Mouse (Mus musculus): Measurements from ENCODE around the gene Asb15.
A peak's percentile ranks its signal among the peaks of the same experiment; 100 is the strongest.

Gene Asb15

DNA sequence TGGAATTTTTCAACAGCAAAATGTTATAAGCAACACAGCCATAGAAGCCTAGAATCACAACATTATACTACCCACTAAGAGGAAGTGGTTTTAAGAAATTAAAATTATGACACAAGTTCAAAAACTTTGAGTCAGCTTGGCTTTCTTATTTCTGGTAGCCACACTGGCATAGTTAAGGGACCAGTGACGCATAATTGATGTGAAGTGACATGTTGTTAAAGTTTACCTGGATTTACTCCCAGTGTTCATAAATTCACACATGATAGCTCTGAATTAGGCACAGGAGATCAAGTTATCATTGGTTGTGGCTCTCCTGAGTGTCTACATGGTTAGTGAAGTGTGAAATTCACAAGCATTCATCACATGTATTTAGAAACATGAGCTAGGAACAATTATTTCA is 36.9 kb downstream of the Asb15 start:
- no peak for DNase-seq (ENCODE audit: low spot score in 2 of 2)

DNA sequence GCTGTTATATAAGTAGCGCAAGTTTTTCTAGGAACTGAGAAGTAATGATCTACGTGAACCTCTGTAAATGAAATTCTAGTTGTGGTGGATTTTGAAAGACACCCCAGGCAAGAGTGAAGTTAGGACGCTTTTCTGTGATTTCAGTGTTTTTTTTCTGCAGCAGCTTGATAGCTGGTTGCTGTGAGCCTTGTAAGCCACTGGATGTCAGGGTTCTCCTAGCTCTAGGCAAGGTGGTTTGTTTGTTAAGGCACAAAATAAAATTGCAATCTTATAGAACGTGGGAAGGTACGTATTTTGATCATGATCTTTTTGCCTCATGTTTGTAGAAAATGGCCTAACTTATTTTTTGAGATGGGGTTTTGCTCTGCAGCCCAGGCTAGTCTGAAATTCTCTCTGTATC is 41.0 kb downstream of the Asb15 start:
- DNase-seq (ENCODE audit: low spot score in 2 of 2): no peak

DNA sequence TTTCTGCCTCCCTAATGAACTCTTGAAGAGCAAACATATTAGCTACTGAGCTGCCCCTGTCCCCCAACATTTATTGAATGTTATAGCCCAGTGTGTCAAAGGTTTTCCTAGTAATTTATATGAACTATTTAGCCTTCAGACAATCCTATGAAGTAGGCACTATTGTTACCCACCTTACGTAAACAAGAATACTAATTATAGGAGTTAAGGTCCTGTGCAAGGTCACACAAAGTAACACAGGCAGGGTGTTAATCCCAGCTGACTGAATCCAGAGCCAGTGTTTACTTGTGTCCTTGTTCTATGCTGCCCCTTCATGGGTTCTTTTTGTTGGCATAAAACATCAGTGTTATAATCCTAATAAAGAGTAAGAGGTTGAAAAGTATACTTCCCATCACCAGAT is 41.8 kb downstream of the Asb15 start:
- no peak for DNase-seq (ENCODE audit: low spot score in 2 of 2)

DNA sequence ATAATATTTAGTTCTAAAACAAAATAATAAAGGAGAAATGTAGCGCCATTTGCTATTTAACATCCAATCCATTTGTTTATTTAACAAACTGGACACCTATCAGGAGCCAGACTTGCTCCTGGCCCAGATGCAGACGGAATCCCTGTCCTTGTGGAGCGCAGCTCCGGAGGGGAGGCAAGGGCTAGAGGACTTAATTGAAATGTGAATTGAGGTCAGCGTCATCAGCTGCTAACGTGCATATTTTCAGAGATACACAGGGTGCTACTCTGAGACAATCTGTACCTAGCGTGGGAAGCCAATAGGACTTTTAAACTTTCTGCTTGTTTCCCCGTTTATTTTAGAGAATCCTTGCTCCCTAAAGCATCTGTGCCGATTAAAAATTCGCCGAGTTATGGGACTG is 42.3 kb downstream of the Asb15 start:
- DNase-seq (ENCODE audit: low spot score in 2 of 2): peak in 1 of 2 experiments; percentile 50

DNA sequence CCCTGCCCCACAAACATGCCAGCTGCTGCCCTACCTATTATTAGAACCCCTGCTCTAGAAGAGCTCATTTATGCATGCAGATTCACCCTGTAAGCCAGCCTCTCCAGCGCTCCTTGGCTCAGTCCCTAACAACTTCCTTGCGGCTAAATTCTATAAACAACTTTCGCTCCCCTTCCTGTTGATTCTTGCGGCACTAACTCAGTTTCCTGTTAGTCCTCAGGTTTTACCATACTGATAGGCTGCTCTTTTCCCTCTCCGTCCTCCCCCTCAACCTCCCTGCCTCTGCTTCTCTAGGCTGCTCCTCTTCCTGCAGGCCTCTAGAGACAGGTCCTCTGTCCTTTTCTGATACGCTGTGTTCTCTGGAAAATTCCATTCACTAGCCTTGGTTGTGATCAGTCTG is 43.2 kb downstream of the Asb15 start:
- peak; percentile 61 to 74 for DNase-seq (ENCODE audit: low spot score in 2 of 2)

DNA sequence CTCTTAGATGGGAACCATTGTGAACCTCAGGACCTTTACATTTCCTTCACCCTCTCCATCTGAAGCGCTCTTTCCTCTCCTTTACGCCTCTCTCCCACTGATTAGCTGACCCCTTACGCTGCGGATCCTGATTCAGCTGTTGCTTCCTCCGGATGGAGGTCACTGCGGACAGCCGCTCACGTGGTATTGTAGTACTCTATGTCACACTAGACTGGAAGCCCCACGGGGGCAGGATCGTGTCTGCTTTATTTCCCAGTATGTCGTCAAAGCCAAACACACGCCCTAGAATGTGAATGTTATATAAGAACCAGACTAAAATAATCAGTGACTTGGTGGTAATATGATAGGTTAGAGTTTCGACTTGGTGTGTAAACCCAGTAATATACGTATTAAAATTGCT is 44.5 kb downstream of the Asb15 start:
- DNase-seq (ENCODE audit: low spot score in 2 of 2): peak in 1 of 2 experiments; percentile 34

DNA sequence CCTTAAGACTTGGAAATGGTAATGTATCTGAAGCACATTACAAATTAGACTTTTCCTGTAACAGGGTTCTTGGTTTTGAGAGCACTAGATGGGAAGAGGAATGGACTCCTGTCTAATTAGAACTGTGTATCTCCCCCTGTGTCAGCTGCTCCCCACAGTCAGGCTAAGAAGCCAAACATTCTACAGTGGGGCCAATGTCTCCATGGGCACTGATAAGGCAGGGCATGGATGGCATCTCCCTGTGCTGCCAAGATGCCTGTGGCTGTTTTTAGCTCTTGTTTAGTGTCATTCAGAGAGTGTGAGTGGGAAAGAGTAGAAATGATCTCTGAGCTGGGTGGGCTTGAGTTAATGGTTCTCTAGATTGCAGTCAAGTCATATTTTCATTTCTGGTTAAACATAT is 45.4 kb downstream of the Asb15 start:
- DNase-seq (ENCODE audit: low spot score in 2 of 2): peak; percentile 73 to 74

DNA sequence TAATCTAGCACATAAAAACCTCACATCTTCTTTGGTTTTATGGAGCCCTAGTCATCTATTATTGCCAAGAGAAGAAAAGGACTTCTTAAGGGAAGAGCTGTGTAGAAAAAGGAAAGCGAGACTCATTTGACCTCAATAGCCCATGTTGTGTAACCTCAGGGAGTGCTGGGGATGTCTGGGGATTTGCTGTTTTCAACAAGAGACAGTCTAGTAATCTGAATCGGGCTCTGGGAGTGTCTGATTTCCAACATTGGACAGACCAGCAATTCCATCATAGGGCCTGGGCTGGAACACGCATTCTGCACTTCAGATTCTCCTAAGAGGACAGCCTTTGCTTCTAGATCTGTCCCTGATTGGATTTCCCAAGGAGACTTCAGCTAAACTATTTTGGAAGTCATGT is 55.5 kb downstream of the Asb15 start:
- peak; percentile 78 to 82 for DNase-seq (ENCODE audit: low spot score in 2 of 2)

DNA sequence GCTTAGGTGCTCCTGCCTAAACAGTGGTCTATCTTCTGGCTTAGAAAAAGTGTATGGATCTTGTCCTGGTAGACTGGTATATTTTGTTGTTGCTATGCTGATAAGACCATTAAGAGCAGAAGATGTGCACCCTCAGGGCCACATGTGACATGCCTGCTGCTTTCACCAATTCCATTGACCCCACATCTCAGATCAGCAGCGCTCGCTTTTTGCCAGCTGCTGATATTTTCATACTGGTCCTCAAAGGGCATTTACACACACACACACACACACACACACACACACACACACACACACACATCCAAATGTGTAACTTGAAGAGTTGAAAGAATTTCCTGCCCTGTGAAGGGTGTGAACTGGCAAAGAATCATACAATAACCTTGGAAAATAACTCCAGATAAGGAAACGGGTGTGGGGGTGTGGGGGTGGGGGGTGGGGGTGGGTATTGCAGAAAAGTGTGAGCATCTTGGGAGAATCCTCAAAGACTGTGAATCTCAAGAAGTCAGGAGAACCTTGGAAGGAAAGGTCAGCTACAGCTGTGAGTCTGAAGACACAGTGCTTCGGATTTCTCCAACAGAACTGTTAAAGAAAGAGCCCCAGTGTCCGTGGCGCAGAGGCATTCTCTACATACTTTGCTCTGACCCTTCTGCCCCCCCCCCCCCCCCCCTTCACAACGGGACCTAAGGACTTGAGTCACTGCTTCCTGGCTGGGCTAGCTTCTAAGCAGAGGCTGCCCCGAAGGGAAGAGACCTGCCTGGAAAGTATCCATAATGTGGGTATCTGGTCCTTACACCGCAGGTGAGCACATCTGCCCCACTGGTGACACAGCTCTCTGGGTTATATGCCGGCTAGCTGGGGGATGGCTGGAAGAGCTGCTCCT is 57.7 kb downstream of the Asb15 start:
- DNase-seq (ENCODE audit: low spot score in 2 of 2): no peak

DNA sequence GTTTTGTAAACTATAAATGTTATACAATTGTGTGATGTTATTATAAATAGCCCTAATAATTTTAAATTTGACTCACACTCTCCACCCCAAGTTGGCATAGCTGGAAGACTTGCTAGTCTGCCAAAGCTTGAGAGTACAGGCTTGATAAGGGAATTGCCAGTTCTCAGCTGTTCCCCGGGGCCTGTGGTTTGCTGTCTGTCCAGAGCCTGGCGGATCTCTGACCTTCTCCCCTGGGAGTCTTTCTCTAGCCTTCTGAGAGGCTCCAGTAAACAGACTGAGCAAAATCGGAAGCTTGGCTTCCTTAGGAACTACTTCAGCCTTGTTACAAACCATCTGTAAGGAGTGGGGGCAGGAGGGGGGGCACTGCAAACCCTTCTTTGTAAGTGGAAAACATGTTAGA is 58.9 kb downstream of the Asb15 start:
- DNase-seq (ENCODE audit: low spot score in 2 of 2): peak; percentile 92 to 93

DNA sequence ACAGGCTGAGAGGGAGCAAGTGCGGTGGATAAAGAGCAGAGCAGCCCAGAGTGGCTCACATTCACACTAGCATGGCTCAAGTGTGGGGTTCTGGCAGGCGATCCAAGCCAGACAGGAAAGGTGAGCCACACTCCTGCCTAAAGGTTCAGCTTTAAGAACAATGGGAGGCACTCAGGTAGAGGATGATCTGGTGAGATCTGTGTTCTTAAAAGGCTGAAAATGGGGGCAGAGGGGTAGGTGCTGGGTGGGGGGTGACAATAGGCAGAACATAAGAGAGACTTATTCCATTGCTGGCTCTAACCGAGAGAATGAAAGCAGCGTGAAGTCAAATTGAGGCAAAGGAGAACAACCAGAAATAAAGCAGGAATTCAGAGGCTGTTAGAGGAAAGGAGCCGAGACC is 62.3 kb downstream of the Asb15 start:
- no peak for DNase-seq (ENCODE audit: low spot score in 2 of 2)

DNA sequence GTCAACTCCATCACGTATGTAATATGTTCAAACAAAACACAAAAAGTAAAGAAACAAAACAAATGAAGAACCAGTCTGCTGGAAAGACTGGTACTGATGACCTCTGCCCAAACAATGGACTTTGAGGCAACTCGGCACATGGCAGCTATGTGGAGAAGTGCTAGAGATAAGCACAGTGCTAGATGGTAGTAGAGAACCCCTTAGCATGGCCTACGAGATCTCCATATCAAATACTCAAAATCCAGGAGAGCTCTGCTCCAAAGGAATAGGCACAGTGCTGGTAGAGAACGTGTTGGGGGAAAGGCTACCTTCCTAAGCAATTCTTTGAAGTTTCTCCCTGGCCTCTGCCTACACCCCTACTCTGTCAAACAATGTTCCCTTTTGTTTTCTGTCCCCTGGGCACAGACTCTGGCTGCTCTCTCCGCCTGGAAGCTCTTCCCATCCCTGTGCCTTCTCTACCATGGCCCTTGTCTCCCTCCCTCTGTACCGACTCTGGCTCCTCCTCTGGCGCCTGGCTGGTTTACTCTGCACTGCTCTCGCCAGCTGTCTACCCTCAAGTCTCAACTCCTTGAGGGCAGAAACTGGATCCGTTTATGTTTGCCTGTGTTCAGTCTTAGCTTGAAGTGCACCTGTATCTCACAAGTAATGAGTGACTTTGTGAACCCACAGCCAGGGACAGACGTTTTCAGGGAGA is 63.7 kb downstream of the Asb15 start:
- DNase-seq (ENCODE audit: low spot score in 2 of 2): no peak

DNA sequence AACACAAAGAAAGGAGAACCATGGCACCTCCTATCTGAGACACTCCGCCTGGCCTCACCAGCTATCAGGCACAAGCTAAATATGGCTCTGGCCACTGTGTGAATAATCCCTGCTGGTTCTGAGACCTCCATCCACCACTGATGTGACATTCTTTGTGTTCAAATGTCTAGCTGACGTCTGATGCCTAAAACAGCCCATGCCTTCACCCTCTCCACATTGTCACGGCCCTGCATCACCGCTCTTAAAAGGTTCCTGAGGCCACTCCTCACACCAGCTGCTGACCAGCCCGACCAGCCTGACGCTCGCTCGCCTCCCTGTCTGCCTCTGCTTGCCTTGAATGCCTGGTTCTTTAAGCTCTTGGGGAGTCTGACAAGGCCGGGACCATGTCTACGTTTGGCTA is 69.6 kb downstream of the Asb15 start, which contains the start of gene Lmod2:
Gene Lmod2, plus strand, starts transcription at position 263 of the 400 bp plus-strand sequence.
- peak; percentile 85 to 86 for DNase-seq (ENCODE audit: low spot score in 2 of 2)

DNA sequence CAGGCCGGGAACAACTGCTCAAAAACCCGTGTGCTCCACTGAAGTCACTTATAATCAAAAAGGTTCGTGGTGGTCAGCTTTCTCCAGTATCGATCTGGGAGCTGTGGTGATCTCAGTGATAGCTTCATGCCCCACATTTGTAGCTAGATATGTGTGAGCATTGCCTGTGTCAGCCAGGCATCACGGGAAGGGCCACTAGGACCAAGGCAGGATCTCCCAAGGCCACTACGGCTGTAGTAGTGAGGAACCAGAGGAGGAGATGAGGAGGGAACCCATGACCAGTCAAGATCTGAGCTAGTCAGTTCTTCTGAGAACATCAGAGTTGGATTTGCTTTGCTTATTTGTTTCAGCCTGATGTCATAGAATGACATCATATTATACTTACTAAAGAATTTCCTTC is 71.2 kb downstream of the Asb15 start:
- DNase-seq (ENCODE audit: low spot score in 2 of 2): no peak

DNA sequence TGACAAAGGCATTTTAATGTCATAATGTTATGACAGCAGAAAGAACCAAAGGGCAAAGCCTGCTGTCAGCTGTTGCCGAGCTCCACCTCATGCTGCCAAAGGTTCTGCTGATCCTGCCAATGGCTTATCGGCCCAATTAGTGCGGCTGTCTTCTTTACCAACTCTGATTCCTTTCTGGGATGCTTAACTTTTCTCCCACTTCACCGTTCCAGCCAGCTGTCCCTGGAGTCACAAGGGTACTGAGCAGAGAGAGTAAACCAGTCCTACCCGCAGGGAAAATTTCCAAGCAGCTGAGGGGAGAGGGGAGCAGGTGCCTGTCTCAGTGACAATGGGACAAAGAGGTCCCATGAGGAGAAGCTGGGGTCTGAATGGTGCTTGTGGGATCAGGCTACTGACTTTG is 71.7 kb downstream of the Asb15 start:
- DNase-seq (ENCODE audit: low spot score in 2 of 2): peak; percentile 49 to 53

DNA sequence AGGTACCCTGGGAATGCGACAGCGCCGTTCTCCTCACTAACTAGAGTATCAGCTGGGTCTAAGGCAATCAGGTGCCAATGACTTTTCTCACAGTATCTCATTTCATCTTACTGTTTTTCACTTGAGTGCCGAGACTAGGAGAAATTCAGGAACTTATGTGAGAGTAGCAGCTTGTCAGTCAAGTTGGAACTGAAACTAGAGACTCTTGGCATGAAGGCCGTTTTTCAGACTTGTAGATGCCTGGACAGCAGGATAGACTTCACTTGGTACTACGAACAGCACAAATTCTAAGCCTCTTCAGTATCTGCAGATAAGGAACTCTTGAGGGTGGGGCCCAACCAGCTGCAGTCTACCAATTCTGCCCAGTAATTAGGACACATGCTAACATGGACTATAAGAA is 72.2 kb downstream of the Asb15 start:
- DNase-seq (ENCODE audit: low spot score in 2 of 2): no peak

DNA sequence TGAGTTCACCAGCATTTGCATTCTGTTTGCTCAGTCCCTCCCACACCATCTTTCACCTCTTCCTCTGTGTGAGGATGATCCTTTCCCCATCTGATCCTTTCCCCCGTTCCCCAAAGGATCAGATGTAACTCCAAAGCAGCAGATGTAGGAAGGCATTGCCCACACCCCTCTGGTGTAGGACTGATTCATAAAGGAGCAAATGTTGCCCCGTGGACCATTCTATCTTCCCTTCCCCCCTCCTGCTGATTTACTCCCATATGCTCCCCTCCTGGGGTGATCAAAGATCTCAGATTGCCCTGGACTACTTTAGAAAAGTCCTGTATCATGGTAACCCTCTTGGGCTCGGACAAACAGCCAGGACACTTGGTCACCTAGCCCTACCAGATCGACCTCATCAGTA is 72.8 kb downstream of the Asb15 start:
- no peak for DNase-seq (ENCODE audit: low spot score in 2 of 2)

DNA sequence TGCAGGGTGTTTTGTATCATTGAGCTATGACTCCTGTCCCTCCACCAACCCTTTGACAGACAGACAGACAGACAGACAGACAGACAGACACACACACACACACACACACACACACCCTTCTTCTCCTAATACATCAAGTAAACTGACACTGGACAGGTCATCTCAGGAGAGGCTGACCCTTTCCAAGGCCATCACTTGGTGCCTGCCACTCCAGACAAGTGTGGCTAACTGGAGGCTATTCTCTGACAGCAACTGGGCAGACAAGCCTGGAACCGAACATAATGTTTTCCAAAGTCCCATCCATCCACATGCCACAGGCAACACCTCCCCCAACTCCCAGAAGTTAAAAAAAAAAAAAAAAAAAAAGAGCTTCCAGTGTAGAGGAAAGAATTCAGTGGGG is 73.7 kb downstream of the Asb15 start:
- DNase-seq (ENCODE audit: low spot score in 2 of 2): peak; percentile 47 to 63

DNA sequence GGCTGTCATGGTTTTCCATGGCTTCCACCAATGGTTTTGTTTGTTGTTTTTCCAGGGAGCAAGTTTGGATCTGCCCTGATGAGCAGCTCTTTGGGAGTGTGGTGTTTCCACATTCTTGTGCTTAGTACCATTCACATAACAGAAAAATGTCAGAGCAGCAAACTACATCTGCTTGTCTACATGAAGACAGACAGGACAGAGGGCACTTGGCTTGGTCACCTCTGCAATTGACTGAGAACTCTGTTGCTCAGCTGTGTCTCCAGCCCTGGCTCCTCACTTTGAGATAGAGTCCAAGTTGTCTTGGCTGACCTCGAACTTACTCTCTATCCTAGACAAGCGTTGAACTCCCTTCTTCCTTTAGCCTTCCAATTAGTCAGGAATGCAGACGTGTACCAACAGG is 74.4 kb downstream of the Asb15 start:
- no peak for DNase-seq (ENCODE audit: low spot score in 2 of 2)

DNA sequence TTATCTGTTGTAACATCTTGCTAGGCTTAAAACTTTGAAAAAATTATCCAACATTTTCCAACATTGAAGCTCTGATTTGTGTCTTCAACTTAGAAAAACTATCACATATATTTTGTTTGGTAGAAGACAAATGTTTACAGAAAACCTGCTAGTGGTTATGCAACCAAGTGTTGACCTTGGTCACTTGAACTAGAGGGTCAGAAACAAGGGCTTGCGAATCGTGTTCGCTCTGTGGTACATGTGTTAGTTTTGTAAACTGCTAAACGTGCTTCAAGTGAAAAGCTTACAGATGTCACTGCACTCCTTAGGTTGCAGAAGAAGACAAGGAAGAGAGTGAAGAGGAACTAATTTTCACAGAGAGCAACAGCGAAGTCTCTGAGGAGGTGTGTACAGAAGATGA is 75.0 kb downstream of the Asb15 start:
- DNase-seq (ENCODE audit: low spot score in 2 of 2): no peak

DNA sequence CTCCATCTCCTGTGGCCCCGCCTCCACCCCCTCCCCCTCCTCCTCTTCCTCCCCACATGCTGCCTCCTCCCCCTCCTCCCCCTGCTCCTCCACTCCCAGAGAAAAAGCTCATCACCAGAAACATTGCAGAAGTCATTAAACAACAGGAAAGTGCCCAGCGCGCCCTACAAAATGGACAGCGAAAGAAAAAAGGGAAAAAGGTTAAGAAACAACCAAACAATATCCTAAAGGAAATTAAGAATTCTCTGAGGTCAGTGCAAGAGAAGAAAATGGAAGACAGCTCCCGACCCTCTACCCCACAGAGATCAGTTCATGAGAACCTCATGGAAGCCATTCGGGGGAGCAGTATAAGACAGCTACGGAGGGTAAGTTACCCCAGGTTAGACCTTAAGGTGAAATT is 76.3 kb downstream of the Asb15 start:
- DNase-seq (ENCODE audit: low spot score in 2 of 2): no peak

DNA sequence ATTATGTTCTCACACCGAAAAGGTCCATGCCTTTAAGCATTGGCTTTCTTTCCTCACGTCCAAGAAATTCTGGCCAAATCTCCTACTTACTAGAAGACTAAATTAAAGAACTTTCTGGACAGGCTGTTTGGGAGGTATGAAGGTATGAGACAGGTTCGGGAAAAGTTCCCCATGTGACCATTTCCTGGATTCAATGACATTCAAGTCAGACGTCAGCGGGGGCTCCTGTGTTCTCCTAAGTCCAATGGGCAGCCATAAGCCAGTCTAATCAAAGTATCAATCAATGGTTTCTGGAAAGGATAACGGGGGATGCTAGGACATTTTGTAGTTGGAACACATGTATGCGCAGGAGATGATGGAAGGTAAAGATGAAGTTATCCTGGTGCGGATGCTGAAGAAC is 77.7 kb downstream of the Asb15 start:
- no peak for DNase-seq (ENCODE audit: low spot score in 2 of 2)

DNA sequence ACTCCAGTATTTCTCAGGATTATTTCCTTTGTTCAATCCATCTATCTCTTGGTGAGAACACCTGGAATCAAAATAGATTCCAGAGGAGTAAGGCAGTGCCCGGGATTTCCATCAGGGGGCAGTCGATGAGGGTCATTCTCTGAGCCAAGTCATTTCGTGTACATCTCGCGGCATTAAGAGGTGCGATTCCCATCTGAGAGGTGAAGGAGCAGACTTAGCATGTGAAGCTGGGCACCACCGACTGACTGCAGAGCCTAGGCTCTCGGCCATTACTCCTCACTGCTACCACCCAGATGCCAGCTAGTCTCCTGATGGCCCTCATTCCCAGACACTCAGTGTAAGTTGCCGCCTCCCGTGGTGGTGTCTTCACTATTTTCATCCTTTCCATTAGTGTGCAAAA is 78.6 kb downstream of the Asb15 start:
- no peak for DNase-seq (ENCODE audit: low spot score in 2 of 2)

Data from heart, adult 9 months (tissue).